Mouse (Mus musculus) layer of hippocampus, postnatal 36 days (tissue): ENCODE data around the gene E130116L18Rik. TPM values are rescaled to one million over a fixed set of nuclear protein-coding genes. Genes with fewer than 3 reads are reported as not detected.
A peak's percentile ranks its signal among the peaks of the same experiment; 100 is the strongest.
"Not testable (repeated sequence)": the region's sequence is repeated elsewhere in the genome, so short reads cannot be mapped to it uniquely, and the experiment has no call there.

Experiments
- DNase-seq, 2 experiments: peaks; one replicate each; pipeline ENCODE4 v3.0.0; 2022
- total RNA-seq, 2 experiments: library from RNA; stranded (reverse); gene quantifications; 2 replicates each; pipeline ENCODE4 v1.2.3; 2021

Gene E130116L18Rik
- not detected for total RNA-seq

DNA sequence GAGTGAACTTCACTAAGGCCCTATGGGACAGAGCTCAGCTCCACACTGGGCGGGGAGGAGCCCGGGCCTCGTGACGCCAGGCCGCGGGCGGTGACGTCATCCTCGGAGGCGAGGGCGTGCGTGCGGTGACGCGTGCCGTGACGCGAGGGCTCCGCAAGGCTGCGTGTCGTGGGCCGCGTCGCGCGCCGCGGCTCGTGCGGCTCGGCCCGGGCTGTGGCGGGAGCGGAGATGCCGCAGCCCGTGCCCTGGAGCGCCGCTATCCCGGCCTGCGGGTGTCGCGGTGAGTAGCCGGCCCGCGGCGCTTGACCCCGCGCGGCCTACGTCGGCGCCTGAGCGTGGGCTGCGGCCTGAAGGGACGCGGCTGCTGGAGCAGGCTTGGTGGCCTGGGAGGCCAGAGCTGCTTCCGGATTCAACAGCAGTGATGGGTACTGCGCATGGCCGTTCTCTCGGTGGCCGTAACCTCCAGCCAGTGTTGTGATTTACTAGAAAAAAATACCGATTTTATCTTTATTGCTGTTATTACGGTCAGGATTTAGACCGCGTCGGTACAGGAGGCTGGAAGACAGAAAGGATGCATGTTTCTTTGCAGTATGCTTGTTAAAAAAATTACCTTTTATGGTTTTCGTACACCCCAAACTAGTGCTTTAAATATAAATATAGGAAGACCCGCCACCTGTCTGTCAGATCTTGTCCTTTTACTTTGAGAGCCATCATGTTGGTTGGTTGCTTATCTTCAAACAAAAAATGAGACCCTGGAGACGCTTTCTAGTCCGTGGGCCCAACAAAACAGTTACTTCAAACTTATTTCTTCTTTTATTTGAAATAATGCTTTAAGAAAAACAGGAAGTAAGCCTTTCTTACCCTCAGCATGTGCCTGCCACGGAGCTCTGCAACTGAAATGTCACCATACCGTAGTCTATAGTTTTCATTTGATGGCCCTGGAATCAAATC lies at the start of gene E130116L18Rik:
Gene E130116L18Rik (minus strand): TSS at position 402 of the 951 bp plus-strand sequence.
- DNase-seq, result peak; percentile 90

DNA sequence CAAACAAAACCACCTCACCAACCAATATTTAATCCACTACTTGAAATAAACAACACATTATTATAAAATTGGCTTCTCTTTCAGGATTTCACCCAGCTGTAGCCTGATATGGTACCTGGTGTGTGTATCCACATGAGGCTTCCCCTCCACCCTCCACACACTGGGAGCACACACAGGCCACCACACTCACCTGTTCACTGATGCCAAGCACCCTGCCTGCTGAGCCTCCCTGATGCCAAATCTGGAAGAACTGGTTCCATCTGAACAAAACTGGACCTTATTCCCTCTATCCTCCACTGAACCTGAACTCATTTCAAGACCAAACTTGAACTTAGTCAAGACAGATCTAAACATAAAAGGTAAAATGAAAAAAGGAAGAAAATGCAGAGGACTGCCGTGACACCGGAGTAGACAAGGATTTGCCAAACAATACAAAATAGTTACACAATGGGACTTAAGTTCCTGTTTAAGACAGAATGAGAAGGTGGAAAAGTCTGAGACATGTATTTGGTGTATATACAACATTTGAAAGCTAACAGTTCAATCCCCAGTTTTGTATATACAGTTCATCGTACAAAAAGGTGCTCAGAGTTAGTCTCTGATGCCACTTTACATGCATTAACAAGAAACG lies 45.4 kb upstream of the E130116L18Rik start:
- DNase-seq, result no peak

DNA sequence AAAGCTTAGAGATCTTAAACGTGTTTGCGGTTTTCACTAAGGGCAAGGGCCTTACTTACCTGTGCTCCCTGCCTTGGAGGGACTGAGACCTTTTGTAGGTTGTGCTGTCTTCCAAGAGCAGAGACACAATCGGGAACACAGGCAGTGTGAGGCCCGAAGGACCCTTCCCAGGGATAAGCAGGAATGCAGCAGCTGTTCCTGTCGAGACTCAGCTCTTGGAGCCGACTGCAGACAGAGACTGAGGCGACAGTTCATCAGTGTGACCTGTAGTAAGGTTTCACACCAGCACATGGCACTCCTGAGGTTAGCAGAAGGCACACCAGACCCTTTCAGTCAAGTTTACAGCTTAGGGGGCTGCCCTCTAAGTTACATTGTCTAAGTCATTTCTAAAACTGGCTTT lies 39.3 kb upstream of the E130116L18Rik start:
- DNase-seq, result no peak

DNA sequence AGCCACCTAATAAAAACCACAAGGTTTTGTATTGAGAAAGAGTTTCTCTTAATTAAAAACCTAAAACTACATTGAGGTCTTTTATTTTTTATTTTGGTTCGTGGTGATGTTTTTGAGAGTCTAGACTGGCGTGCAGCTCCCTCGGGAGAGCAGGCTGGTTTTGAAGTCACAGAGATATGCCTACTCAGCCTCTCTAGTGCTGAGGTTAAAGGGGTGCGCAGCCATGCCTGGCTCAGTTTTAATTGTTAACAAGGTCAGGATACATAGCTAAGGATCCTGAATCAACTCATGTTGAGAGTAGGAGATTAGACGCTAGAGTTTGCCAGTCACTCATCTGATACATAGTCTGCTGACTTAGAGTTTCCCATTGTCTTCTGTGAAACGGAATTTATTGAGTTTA lies 38.5 kb upstream of the E130116L18Rik start:
- DNase-seq, result no peak

DNA sequence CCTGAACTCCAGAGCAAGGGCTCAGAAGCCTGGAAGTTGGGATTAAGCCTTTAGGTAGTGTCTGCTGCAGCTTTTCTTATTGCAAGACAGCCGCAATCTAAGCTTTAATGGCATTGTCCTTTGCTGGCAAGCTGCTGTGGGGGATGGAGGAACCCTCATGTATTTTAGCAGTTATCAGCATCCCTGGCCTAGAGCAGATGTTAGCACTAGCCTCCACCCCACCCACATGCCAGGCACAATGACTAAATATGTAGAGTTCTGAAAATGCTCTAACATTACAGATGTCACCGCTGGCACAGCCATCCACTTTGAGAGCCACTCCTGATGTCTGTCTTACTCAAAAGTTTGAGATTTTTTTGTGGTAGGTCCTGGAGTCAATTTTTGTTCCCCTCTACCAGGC lies 33.7 kb upstream of the E130116L18Rik start:
- no peak for DNase-seq

DNA sequence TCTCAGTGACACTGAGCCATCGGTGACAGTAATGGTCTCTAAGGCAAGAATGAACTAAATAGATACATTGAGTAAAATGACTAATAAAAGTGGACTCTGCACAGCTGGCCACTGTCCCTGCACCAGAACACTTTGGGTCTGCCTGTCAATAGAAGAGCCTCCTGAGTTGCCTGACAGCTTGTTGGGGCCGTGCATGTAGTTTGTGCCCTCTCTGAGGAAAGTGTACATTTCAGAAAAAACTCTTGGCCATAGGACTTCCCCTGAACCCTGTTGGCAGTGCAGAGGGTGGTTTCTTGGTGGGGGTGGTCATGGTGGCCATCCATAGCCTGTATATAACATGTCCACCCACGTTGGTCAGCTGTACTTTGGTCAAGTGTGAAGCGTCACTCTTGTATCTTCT lies 31.5 kb upstream of the E130116L18Rik start:
- DNase-seq, result no peak

DNA sequence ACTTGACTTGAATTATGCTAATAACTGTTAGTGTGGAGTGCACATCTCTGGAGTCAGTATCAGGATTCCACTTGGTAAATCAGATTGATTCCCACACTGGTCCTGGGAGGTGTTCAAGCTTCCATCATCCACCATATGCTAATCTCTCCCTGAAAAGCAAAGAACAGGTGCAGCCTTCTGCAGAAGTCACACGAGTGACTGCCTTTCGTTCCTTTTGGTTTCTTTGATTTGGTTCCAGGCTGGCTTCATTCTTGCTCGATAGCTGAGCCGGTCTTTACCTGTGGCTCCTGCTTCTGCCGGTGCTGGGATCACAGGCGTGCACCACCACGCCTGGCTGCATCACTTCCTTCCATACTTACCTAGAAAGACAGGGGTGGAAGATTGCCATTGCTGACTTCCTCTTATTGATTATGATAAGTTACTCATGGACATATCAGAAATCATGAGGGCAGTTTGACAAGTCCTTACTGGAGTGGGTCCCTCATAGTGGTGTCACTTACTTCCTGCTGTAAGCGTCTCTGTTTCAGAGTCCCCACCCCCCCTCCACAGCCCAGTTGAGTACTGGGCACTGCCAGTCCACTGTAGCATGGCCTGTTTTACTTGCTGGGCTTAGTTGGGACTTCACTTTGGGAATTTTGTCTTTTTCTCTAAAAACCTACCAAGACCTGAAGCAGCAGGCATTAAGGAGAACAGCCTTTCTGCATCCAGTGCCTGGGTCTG lies 30.0 kb upstream of the E130116L18Rik start:
- DNase-seq, result no peak

DNA sequence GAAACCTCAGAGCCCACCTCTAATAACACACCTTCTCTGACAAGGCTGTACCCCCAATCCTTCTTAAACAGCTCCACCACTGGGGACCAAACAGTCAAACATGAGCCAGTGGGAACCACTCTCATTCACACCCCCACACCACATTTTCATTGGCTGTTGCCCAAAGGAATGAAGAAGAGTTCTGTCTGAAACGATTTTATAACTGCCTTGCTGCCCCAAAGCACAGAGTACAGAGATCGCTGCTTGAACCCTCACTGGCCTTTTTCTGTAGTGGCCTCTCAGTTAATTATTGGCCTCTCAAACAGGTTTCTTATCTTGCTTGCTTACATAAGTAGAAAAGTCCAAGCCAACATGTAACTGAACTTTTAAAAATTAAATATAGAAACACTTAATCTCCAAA lies 29.5 kb upstream of the E130116L18Rik start:
- no peak for DNase-seq

DNA sequence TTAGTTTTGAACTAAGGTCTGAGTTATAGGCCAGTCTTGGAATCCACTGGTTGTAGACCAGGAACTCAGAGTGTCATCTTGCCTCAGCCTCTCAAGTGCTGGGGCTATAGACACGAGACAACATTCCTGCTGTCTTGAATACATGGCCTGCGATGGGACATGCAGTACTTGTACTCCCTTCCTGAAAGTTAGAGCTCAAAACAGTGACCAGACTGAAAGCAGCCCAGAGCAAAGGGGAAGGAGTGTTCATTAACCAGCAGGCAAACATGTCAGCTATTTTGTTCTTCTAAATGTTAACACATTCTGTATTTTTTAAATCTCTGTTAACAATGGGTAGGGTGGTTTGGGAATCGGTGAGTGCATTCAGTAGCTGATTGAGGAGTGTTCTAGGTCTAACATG lies 24.1 kb upstream of the E130116L18Rik start:
- DNase-seq, result no peak

DNA sequence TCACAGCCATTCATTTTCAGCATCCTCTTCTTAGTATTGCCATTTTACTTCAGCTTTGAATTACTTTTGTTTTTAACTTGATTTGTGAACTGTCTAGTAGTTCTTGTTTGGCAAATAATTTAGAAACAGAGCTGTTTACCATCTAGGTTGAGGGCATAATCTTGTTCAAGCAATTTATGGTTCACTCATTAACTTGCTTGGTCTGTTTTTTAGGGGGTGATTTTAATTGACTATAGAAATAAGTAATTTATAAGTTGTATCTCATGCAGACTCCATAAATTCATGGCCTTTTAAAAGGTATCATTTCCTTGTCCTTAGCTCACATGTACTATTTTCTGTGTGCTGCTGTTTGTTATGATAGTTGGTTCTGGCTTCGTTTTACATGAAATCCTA lies 23.5 kb upstream of the E130116L18Rik start:
- no peak for DNase-seq

DNA sequence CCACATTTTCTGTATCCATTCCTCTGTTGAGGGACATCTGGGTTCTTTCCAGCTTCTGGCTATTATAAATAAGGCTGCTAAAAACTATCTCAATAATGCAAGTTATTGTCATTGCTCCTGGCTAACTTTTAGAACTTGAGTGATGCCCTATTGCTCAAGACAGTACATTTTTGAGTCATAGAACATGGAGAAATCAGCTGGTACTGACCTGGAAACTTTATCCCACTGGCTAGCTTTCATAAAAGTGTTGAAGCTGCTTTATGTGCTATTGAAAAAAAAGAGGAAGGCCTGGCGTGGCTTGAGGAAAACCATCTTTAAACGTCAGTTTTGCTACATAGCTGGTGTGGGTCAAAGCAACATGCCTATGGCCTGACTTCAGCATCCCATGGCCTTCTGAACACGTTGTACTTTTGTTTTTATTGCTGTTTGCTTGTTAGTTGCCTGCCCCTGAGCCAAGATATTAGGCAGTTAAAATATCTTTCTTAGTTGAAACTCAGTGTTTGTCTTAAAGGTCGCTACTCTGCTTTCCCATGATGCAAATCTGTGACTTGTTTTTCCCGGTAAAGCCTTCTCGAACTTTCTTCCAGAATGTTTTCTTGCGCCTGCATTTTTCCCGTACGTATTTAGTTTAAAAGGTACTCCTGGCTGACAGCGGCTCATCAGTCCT lies 23.0 kb upstream of the E130116L18Rik start:
- no peak for DNase-seq

DNA sequence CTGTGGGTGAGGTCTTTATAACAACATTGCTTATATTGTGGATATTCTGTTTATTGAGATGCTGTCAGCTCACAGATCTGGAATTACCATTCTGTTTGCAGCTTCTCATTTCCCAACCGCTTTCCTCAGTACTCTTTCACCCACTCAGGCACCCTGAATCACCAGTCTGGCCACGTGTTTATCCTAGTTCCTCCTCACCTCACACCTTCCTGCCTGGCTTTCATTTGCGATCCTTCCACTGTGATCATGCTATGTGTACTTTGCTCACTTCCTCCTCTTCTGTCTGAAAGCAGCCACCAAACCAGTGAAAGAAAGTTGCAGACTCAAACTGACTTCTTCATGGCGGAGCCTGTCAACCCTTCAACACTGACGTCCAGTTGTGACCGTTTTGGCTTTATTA lies 20.1 kb upstream of the E130116L18Rik start:
- no peak for DNase-seq

DNA sequence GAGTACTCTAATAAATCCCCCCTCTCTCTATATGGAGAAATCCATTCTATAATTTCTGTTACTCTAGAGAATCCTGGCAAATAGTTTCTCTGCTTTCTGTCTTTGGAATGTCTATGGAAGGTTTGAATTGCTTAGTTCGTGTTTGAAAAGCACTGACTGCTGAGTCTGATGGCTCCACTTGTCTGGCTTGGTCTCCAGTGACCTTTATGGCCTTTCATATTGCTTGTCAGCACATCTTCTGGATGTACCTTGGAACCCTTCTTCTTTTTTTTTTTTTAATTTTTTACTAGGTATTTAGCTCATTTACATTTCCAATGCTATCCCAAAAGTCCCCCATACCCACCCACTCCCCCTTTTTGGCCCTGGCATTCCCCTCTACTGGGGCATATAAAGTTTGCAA lies 1.4 kb upstream of the E130116L18Rik start:
- not testable (repeated sequence) for DNase-seq

DNA sequence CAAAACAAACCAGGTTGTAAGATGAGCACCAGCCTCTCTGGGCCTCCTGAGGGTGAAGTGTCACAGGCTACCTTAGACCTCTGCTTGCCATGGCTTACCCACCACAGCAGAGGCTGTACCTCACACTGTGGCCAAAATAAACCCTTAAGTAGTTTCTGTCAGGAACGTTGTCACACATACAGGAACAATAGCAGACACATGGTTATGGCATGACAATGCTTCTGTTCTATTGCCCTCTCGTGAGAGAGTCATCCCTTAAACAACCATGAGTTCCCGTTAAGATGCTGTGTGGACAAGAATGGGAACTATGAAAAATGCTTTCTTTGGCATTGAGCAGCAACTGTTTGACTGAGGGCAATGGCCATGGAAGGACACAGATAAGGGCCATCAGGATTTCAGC lies 1.3 kb downstream of the E130116L18Rik start, which contains the start of gene Galnt11:
Gene Galnt11 (plus strand): TSS at position 301 of the 400 bp plus-strand sequence.
- DNase-seq, result no peak

DNA sequence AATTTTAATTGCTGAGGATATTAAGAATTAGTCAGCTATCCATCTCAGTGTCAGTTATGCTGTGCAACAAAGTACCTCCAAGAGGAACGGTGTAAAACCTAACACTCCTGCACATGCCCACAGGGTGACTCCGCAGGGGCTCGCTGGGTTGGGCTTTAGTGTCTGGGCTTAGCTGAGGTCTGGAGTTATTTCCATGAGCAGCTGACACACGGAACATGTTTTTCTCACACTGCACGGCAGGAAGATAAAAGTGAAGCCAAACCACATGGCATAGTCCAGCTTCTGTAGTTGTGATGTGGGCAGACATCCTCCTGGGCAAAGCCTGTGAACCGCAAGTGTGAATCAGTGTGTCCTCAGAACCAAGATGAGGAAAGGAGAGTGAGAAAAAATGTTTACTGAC lies 7.9 kb downstream of the E130116L18Rik start:
- DNase-seq, result no peak

DNA sequence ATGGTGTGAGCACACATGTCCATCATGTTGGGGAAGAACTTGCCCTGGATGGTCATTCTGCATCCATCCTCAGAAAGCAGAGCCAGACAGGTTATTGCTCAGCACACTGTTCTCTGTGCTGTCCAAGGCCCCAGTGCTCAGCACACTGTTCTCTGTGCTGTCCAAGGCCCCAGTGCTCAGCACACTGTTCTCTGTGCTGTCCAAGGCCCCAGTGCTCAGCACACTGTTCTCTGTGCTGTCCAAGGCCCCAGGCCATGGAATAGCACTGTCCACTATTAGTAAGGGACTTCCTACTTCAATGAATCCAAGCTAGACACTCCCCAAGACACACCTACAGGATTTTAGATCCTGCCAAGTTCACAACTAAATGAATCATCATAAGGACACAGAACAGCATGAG lies 9.7 kb downstream of the E130116L18Rik start:
- DNase-seq, result not testable (repeated sequence)

DNA sequence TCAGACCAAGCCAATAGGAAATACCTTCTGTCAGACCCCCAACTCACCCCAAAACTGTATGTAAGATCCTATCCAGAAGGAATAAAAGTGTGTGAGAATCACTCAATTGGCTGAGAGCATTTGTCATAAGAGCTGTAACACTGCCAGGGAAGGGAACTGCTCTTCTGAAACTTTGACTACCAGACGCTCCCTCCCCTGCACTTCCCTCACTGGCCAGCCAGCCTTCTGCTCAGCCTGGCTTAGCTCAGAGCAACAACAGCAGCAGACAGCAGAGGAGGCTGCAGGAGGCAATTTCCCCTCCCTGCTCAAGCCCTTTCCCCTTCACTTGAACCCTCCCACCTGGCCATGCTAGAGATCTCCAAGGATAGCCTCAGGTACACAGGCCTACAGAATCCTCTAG lies 11.1 kb downstream of the E130116L18Rik start:
- DNase-seq, result peak; percentile 45

DNA sequence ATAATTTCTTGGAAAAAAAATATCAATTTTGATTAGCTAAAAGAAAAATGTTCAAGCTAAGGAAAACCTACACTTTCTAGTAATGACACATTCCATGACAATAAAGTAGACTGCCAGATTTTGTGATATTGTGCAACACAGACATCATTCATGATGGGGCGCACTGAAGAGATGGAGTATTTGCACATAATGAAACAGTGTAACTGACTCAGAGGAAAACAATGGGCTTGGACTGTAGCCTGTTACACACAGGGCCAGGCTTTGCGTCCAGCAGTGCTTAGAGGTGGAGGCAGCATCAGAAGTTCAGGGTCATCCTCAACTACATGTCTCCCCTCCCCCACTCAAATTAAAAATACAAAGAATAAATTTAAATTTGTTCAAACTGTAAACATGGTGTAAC lies 32.4 kb downstream of the E130116L18Rik start:
- DNase-seq, result no peak

DNA sequence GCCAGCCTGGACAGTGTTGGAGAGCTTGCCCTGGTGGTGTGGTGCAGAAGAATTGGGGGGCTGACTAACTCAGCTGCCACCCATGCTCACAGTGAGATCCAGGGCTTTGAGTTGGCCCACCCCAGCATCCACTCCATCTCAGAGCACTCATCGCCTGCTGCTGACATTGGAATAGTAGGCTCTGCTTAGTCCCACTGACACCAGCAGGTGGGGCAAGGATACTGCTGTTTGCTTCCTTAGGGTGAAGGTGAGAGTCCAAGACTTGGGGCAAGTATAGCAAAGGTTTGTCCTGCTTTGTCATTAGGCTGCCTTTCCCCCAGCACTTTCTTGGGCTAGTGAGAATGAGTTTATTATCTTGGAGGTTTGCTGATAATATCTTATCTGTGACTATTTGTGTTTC lies 34.2 kb downstream of the E130116L18Rik start:
- DNase-seq, result peak in 1 of 2 experiments; percentile 4

DNA sequence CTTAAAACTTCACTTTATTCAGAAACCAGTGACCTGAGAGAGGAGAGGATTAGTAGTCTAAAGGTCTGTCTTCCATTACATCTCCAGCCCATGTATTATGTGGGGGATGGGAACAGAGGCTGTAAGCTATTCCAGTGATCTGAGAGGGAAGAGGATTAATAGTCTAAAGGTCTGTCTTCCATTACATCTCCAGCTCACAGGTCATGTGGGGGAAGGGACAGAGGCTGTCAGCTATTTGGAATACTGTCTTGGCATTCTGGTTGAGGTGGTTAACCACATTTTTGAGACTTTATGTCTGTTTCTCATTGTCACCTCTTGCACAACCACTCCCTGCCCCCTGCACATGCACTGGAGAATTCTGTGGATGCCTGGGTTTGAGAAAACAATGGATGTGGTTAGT lies 35.2 kb downstream of the E130116L18Rik start:
- DNase-seq, result no peak

DNA sequence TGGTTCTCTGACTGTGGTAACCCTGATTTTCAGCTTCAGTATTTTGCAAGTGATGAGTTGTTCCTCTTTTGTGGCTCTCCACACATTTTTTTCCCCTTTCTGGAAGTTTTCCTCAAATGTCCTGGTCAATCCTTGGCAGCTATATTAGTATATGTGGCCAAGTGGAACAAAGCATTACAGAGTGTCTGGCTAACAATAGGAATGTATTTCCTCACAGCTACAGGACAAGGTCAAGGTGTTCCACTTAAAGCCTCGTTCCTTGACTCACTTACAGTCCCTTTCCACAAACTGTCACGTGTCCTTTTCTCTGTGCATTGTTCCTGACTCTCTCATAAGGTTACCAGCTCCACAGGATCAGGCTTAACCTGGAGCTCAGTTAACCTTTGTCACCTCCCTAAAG lies 38.4 kb downstream of the E130116L18Rik start:
- DNase-seq, result no peak

DNA sequence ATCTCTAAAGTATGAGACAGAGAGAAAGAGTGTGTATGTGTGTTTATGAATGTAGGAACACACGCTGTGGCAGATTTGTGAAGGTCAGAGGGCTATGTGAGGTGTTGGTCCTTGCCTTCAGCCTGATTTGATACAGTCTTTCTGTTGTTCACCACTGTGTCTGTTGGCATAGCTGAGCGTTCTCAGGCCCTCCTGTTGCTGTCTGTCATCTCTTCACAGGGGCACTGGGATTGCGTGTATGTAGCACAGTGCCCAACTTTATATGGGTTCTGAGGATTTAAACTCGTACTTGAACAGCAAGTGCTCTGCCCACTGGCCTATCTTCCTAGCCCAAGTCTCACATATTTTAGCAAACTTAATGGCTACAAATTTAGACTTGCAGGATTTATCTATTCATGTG lies 39.4 kb downstream of the E130116L18Rik start:
- no peak for DNase-seq
